Mouse (Mus musculus) midbrain, embryonic 11.5 days (tissue): ENCODE measurements around the gene Fhl1. TPM values are rescaled to one million over a fixed set of nuclear protein-coding genes. Genes with fewer than 3 reads are reported as not detected.

Experiments used
- ATAC-seq: fragments of 200-750 bp; cut with Nextera tagmentation; 2 replicates; pipeline ENCODE4 v1.8.0; 2017; ENCODE audit warnings: moderate TSS enrichment, moderate library complexity; ENCODE audit not compliant: low FRiP score
- DNase-seq: peaks from one replicate; pipeline ENCODE4 v3.0.0; 2015; ENCODE audit warnings: low spot score; ENCODE audit errors: missing footprints
- H3K27ac ChIP-seq: fragments of 300-500 bp; sonication (generic); 2 replicates; pipeline ENCODE4 v1.5.1; 2014; ENCODE audit warnings: low read depth, low read length
- H3K27me3 ChIP-seq: fragments of 300-500 bp; sonication (generic); 2 replicates; pipeline ENCODE4 v1.6.1; 2014; ENCODE audit warnings: mild to moderate bottlenecking, low read length, moderate library complexity, mixed read lengths; ENCODE audit not compliant: control insufficient read depth, insufficient read depth
- H3K36me3 ChIP-seq: fragments of 300-500 bp; sonication (generic); 2 replicates; pipeline ENCODE4 v1.6.1; 2014; ENCODE audit warnings: mild to moderate bottlenecking, low read length, moderate library complexity, mixed read lengths; ENCODE audit not compliant: control insufficient read depth, insufficient read depth
- H3K4me1 ChIP-seq: fragments of 300-500 bp; sonication (generic); 2 replicates; pipeline ENCODE4 v1.6.1; 2014; ENCODE audit warnings: low read length; ENCODE audit not compliant: control insufficient read depth, insufficient read depth
- H3K4me2 ChIP-seq: fragments of 300-500 bp; sonication (generic); 2 replicates; pipeline ENCODE4 v1.6.1; 2014; ENCODE audit warnings: mild to moderate bottlenecking, moderate library complexity
- H3K4me3 ChIP-seq: fragments of 300-500 bp; sonication (generic); 2 replicates; pipeline ENCODE4 v1.5.1; 2014; ENCODE audit warnings: low read depth, low read length
- H3K9ac ChIP-seq: fragments of 300-500 bp; sonication (generic); 2 replicates; pipeline ENCODE4 v1.6.1; 2014; ENCODE audit warnings: low read length
- H3K9me3 ChIP-seq: fragments of 300-500 bp; sonication (generic); 2 replicates; pipeline ENCODE4 v1.6.1; 2016; ENCODE audit warnings: low read length; ENCODE audit not compliant: control insufficient read depth
- WGBS: fragments of 180-500 bp; shearing (Covaris S2); extraction: QIAGEN DNeasy Blood & Tissue Kit; methylation state at CpG from one replicate; pipeline ENCODE4 v1.1.7; 2014; 5-methylcytosine and 5-hydroxymethylcytosine counted together
- polyA plus RNA-seq: library from polyadenylated mRNA; unstranded; fragments of >200 nt; fragmentation: Nextera tagmentation; extraction: Ambion mirVana; gene quantifications from 2 replicates; pipeline ENCODE4 v1.2.1, GENCODE M21; 2014

Gene Fhl1
- polyA plus RNA-seq, 1 experiment from 2014 or later, result 80.7 TPM

DNA sequence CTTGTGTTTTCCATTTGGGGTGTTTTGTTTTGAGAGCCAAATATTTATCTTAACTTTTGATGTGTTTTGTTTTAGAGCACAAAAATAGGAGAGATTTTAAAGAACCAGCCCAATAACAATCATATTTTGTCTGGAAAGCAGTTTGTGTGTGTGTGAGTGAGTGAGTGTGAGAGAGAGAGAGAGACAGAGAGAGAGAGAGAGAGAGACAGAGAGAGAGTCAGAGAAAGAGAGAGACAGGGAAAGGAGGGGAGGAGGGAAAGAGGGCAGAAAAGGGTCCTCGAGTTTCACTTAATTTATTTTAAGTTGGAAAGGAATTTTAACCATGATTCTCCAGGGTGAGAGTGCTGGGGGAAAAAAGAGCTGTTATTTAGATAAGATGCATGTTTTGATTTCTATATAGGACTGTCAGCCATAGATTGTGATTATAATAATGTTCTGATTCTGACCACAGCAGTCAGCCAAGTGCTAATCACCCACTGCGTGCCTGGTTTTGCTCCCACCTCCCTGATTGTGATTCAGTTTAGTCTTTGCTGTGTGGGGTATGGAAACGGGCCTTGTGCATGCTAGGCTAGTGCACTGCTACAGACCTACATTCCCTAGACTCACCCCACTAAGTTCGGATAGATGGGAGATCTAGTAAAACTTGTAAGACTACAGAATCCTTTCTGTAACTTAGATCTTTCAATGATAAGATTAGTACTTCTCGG is 6.4 kb downstream of the Fhl1 start:
- no peak for DNase-seq
- 78% methylated on average over 5 of the region's 5 CpGs for WGBS
- no peak overlapping the region for H3K9ac ChIP-seq
- H3K4me1 ChIP-seq, result no peaks in the 10 kb centered on the region; the same call in 1 of the 2 replicates
- H3K4me3 ChIP-seq, result no peak overlapping the region
- H3K27ac ChIP-seq, result no peak overlapping the region
- ATAC-seq, result no peak
- H3K9me3 ChIP-seq, result no peaks in the 10 kb centered on the region
- no peaks in the 10 kb centered on the region for H3K27me3 ChIP-seq
- no peaks in the 10 kb centered on the region for H3K36me3 ChIP-seq
- H3K4me2 ChIP-seq, result no peak overlapping the region

DNA sequence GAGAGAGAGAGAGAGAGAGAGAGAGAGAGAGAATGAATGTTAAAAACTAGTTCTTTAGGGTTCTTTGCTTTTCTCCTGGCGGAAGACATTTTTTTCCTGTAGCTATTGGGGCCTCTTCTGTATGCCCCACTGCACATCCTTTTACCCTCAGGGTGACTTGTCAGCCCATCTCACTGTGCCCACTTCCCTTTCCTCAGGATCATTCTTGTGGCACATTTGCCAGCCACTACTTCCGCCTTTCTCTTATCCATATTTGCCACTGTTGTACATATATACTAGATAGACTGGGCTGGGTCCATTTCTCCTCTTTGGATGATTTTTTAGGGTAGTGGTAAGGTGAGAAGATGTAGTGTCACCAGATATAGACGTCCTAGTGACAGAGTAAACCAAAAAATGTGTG is 9.8 kb downstream of the Fhl1 start:
- ATAC-seq, result no peak
- no peaks in the 10 kb centered on the region for H3K36me3 ChIP-seq
- no peaks in the 10 kb centered on the region for H3K27me3 ChIP-seq
- DNase-seq, result no peak
- no peak overlapping the region for H3K4me2 ChIP-seq
- H3K9ac ChIP-seq, result no peak overlapping the region
- H3K4me3 ChIP-seq, result no peak overlapping the region
- no peak overlapping the region for H3K27ac ChIP-seq
- H3K9me3 ChIP-seq, result no peaks in the 10 kb centered on the region
- H3K4me1 ChIP-seq, result no peaks in the 10 kb centered on the region
- 68% methylated on average over 3 of the region's 3 CpGs for WGBS

DNA sequence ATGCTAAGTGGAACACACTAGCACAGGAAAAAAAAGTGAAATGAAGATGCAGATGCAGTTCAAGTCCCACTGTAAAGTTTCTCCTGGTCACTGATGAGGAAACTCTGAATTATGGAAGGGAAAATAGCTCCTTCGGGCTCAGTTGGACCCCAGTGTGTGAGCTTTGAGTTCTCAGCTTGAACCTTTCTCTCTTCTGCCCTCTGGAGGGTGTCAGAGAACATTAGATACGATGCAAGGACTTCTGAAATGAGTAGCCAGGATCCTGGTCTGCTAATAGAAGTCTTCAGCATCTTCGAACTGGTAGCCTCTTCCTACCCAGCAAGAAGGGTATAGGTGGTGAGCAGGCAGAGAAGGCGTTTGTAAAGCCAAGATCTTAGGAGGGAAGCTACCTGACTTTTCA is 19.9 kb downstream of the Fhl1 start:
- no peak overlapping the region for H3K27ac ChIP-seq
- H3K4me2 ChIP-seq, result no peak overlapping the region
- H3K9ac ChIP-seq, result no peak overlapping the region
- H3K36me3 ChIP-seq, result no peaks in the 10 kb centered on the region
- ATAC-seq (no peak), DNase-seq (no peak)
- no peaks in the 10 kb centered on the region for H3K9me3 ChIP-seq
- H3K4me3 ChIP-seq, result no peak overlapping the region
- 67% methylated on average over 4 of the region's 4 CpGs for WGBS
- H3K27me3 ChIP-seq, result no peaks in the 10 kb centered on the region
- H3K4me1 ChIP-seq, result no peaks in the 10 kb centered on the region

DNA sequence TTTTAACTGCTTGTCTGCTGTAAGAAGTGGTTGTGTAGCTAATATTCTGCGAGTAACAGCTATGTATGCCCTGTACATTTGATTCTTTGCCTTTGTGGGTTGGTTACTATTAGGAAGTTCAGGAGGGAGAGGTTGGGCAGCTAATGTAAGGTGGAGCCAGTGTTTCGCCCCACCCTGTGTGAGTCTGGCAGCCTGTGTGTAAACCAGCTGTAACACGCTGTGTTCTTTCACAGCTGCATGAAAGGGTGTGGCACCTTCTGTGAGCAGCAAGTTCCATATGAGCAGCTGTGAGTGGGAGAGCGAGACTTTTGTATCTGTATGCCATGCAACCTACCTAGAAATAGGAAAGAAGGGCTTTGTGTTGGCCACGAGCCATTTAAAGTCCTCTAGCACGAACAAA is 20.6 kb downstream of the Fhl1 start:
- Histone ChIP-seq H3K4me1 (no peaks in the 10 kb centered on the region), H3K9ac (no peak overlapping the region), H3K27me3 (no peaks in the 10 kb centered on the region), H3K9me3 (no peaks in the 10 kb centered on the region), H3K36me3 (no peaks in the 10 kb centered on the region), H3K4me3 (no peak overlapping the region), H3K27ac (no peak overlapping the region), H3K4me2 (no peak overlapping the region)
- 89% methylated on average over 6 of the region's 6 CpGs for WGBS
- ATAC-seq (no peak), DNase-seq (no peak)

DNA sequence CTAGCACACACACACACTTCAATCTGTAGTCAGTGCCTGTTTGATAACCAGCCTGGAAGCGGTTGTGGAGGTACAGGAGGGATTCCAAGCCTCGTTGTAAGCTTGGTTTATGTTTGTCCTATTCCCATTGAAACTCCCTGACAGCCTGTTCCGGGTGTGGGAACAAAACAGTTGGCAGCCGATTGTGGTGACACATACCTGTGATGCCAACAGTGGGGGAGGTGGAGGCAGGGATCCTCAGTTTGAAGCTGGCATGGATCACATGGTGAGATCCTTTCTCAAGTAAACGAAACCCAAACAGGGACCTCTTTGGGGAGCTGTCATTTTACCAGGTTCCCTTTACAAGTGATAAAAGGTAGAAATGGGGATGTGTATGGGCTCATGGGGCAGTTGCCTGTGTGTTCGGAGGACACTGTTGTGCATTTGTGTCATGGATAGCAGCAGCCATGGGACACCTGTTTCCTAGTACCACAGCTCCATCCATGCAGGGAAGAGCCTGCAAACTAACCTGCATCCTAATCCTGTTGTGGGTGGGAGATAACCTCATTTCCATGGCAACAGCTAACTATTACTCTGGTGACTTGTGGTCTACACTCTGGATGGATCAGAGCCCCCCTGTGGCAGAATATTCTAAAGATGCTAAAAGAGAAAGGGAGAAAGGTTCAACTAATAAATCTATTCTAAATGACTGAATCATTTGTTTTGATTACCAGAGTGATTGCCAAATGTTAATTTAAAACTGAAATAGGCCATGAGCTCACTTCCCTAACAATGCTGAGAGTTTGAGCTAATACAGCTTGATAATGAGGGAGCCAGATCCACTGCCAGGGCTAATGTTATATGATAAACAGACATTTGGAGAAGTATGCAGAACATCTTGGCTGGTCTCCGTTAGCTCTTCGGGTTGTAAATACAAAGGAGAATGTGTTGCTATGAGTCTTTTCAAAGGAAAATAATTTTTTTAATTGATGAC is 22.0 kb downstream of the Fhl1 start:
- H3K27ac ChIP-seq, result no peak overlapping the region
- WGBS, result 82% methylated on average over 8 of the region's 8 CpGs
- ATAC-seq, result no peak
- no peaks in the 10 kb centered on the region for H3K27me3 ChIP-seq
- H3K4me3 ChIP-seq, result no peak overlapping the region
- H3K4me1 ChIP-seq, result no peaks in the 10 kb centered on the region
- no peak overlapping the region for H3K4me2 ChIP-seq
- no peaks in the 10 kb centered on the region for H3K36me3 ChIP-seq
- H3K9me3 ChIP-seq, result no peaks in the 10 kb centered on the region
- H3K9ac ChIP-seq, result no peak overlapping the region
- DNase-seq, result no peak

DNA sequence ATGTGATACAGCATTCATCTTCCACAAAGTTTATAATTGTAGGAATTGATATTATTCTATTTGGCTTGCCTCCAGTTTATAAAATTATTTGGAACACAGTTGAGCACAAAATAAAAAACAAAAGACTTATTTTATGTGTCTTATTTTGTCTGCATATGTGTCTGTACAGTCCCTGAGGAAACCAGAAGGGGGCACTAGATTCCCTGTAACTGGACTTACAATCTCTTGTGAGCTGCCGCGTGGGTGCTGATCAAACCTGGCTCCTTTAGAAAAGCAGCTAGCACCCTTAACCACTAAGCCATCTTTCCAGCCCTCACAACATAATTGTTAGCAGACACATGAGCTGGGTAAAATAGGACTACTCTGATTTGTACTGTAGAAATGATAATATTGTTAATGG is 24.1 kb downstream of the Fhl1 start:
- Histone ChIP-seq H3K4me3 (no peak overlapping the region), H3K4me1 (no peaks in the 10 kb centered on the region), H3K36me3 (no peaks in the 10 kb centered on the region), H3K27me3 (no peaks in the 10 kb centered on the region), H3K9me3 (no peaks in the 10 kb centered on the region), H3K27ac (no peak overlapping the region), H3K9ac (no peak overlapping the region), H3K4me2 (no peak overlapping the region)
- WGBS, result 58% methylated on average over 2 of the region's 2 CpGs
- ATAC-seq (no peak), DNase-seq (no peak)

DNA sequence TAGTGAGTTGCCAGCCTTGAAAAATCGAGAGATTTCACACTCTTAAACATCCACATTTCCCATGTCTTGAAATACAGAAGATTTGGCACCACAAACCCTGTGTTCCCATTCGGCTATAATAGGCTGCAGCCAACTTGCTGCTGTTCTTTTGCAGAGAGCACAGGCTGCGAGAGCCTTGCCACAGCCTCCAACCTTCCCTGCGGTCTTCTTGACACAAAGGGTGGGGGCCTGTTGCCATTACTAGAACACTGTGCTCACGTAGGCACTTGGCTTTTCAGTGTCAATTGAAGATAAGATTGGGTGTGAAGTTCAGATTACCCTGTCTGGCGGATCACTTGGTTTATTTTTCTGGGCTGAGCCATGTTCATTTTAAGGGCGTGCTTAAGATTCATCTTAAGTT is 24.8 kb downstream of the Fhl1 start:
- H3K27me3 ChIP-seq, result no peaks in the 10 kb centered on the region
- H3K9ac ChIP-seq, result no peak overlapping the region
- no peaks in the 10 kb centered on the region for H3K9me3 ChIP-seq
- no peaks in the 10 kb centered on the region for H3K4me1 ChIP-seq
- H3K4me3 ChIP-seq, result no peak overlapping the region
- H3K36me3 ChIP-seq, result no peaks in the 10 kb centered on the region
- DNase-seq (no peak), ATAC-seq (no peak)
- H3K4me2 ChIP-seq, result no peak overlapping the region
- 84% methylated on average over 7 of the region's 7 CpGs for WGBS
- H3K27ac ChIP-seq, result no peak overlapping the region

DNA sequence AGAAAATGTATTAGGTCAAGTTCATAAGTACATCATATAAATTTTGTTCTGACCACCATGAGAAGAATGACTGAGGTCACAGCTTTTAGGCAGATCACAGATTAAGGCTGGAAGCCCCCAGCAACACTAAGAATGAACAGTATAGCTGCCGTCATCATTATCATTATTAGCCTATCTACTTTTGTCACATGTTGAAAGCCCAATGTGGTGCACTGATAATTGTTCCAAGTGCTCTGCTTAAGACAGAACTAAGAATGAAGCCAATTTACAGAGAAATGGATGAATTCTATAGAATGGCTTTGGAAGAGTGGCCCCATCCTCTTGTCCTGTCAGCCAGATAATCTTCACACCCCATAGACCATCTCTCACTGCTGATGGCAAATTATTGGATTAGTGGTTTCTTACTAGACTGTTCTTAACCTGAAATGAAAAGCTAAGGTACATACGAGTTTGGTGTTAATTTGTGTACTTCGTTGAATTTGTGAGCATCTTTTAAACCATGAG is 28.7 kb downstream of the Fhl1 start:
- H3K9me3 ChIP-seq, result no peaks in the 10 kb centered on the region
- H3K27ac ChIP-seq, result no peak overlapping the region

DNA sequence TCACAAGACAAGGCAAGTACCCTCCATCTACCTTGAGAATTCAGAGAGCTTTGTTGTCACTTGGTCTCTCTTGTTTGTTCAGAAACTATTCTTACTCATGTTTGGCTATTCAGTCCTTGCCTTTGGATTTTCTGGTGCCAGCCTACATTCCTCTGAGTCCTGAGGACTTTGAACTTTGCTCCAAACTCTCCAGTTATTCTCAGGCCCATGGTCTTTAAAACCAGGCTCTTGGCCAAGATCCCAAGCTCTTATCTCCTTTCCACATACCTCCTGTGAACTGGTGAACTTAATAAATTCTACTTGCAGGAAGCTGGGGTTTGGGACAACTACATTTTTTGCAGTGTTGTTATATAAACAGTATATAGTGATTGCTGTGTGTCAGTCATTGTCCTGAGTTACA is 38.3 kb downstream of the Fhl1 start:
- Histone ChIP-seq H3K27ac (no peak overlapping the region), H3K4me2 (no peak overlapping the region), H3K36me3 (no peaks in the 10 kb centered on the region), H3K4me3 (no peak overlapping the region), H3K9me3 (no peaks in the 10 kb centered on the region), H3K9ac (no peak overlapping the region), H3K27me3 (no peaks in the 10 kb centered on the region), H3K4me1 (no peaks in the 10 kb centered on the region)
- no peak for ATAC-seq
- no peak for DNase-seq

More for the DNA sequence above, 28.7 kb downstream of the Fhl1 start:
- WGBS, result 90% methylated on average over 3 of the region's 3 CpGs
- Histone ChIP-seq H3K27me3 (no peaks in the 10 kb centered on the region), H3K36me3 (no peaks in the 10 kb centered on the region), H3K4me3 (no peak overlapping the region), H3K9ac (no peak overlapping the region), H3K4me1 (no peaks in the 10 kb centered on the region), H3K4me2 (no peak overlapping the region)
- DNase-seq (no peak), ATAC-seq (no peak)
